Mouse (Mus musculus) neural tube, embryonic 12.5 days (tissue): ENCODE data around the gene Dpf3. TPM values are rescaled to one million over a fixed set of nuclear protein-coding genes. Genes with fewer than 3 reads are reported as not detected.

Source experiments
- ATAC-seq: fragments of 200-750 bp; cut with Nextera tagmentation; 2 replicates; pipeline ENCODE4 v1.8.0; 2017; ENCODE audit warnings: low read depth, mild to moderate bottlenecking, moderate TSS enrichment, moderate library complexity; ENCODE audit not compliant: low FRiP score
- H3K27ac ChIP-seq: fragments of 300-500 bp; sonication (generic); 2 replicates; pipeline ENCODE4 v1.5.1; 2016
- H3K27me3 ChIP-seq: fragments of 300-500 bp; sonication (generic); replicated peaks from 2 replicates; pipeline ENCODE4 v1.6.1; 2016; ENCODE audit warnings: mild to moderate bottlenecking
- H3K36me3 ChIP-seq: fragments of 300-500 bp; sonication (generic); 2 replicates; pipeline ENCODE4 v1.6.1; 2016; ENCODE audit warnings: mild to moderate bottlenecking
- H3K4me1 ChIP-seq: fragments of 300-500 bp; sonication (generic); 2 replicates; pipeline ENCODE4 v1.6.1; 2016
- H3K4me2 ChIP-seq: fragments of 300-500 bp; sonication (generic); replicated peaks from 2 replicates; pipeline ENCODE4 v1.6.1; 2016; ENCODE audit warnings: mild to moderate bottlenecking
- H3K4me3 ChIP-seq: fragments of 300-500 bp; sonication (generic); 2 replicates; pipeline ENCODE4 v1.5.1; 2016
- H3K9ac ChIP-seq: fragments of 300-500 bp; sonication (generic); 2 replicates; pipeline ENCODE4 v1.6.1; 2016; ENCODE audit warnings: mild to moderate bottlenecking
- H3K9me3 ChIP-seq: fragments of 300-500 bp; sonication (generic); 2 replicates; pipeline ENCODE4 v1.6.1; 2016; ENCODE audit warnings: mild to moderate bottlenecking
- WGBS: fragments of 180-500 bp; shearing (Covaris S2); methylation state at CpG from one replicate; pipeline ENCODE4 v1.1.7; 2016; 5-methylcytosine and 5-hydroxymethylcytosine counted together
- polyA plus RNA-seq: library from polyadenylated mRNA; unstranded; fragments of >200 nt; fragmentation: Nextera tagmentation; extraction: Ambion mirVana; gene quantifications from 2 replicates; pipeline ENCODE4 v1.2.1, GENCODE M21; 2016

Dpf3 gene
- polyA plus RNA-seq, 1 experiment from 2014 or later: 17.4 TPM

GRCm38 (mm10) chr12:83495961-83496282 lies 8.4 kb upstream of the Dpf3 start:
- Histone ChIP-seq H3K27ac (no peak overlapping the region), H3K9ac (no peak overlapping the region), H3K4me1 (no peaks in the 10 kb centered on the region), H3K27me3 (no peaks in the 10 kb centered on the region), H3K4me2 (no peak overlapping the region), H3K4me3 (no peak overlapping the region), H3K9me3 (peaks cover 7% of the 10 kb centered on the region; the same call in 1 of the 2 replicates), H3K36me3 (no peaks in the 10 kb centered on the region)
- no peak for ATAC-seq
- 69% methylated on average over 9 of the region's 9 CpGs for WGBS

- WGBS: 72% methylated on average over 4 of the region's 4 CpGs
- no peak overlapping the region for H3K4me3 ChIP-seq
- H3K27ac ChIP-seq: no peak overlapping the region
- H3K36me3 ChIP-seq: no peaks in the 10 kb centered on the region
- H3K4me1 ChIP-seq: no peaks in the 10 kb centered on the region
- peaks cover 7% of the 10 kb centered on the region; the same call in 1 of the 2 replicates for H3K9me3 ChIP-seq
- no peak overlapping the region for H3K9ac ChIP-seq
- no peak overlapping the region for H3K4me2 ChIP-seq
- H3K27me3 ChIP-seq: no peaks in the 10 kb centered on the region
- ATAC-seq: no peak
Observed at GRCm38 (mm10) chr12:83495248-83495960, 7.9 kb upstream of the Dpf3 start.

- Histone ChIP-seq H3K4me2 (no peak overlapping the region), H3K9me3 (peaks cover 7% of the 10 kb centered on the region; the same call in 1 of the 2 replicates), H3K27me3 (no peaks in the 10 kb centered on the region), H3K36me3 (no peaks in the 10 kb centered on the region), H3K27ac (no peak overlapping the region), H3K4me3 (no peak overlapping the region), H3K4me1 (no peaks in the 10 kb centered on the region), H3K9ac (no peak overlapping the region)
- WGBS: 87% methylated on average over 9 of the region's 9 CpGs
- no peak for ATAC-seq
Observed at GRCm38 (mm10) chr12:83494196-83494595, 6.7 kb upstream of the Dpf3 start.

- Histone ChIP-seq H3K27ac (no peak overlapping the region), H3K9ac (no peak overlapping the region), H3K9me3 (peaks cover 7% of the 10 kb centered on the region; the same call in 1 of the 2 replicates), H3K4me1 (peaks cover 13% of the 10 kb centered on the region), H3K4me3 (no peak overlapping the region), H3K4me2 (no peak overlapping the region), H3K27me3 (no peaks in the 10 kb centered on the region), H3K36me3 (no peaks in the 10 kb centered on the region)
- WGBS: 82% methylated on average over 3 of the region's 3 CpGs
- no peak for ATAC-seq
Observed at GRCm38 (mm10) chr12:83492808-83493207, 5.3 kb upstream of the Dpf3 start.

- Histone ChIP-seq H3K9ac (no peak overlapping the region), H3K36me3 (no peaks in the 10 kb centered on the region), H3K4me2 (no peak overlapping the region), H3K4me3 (no peak overlapping the region), H3K4me1 (peaks cover 13% of the 10 kb centered on the region), H3K9me3 (peaks cover 7% of the 10 kb centered on the region; the same call in 1 of the 2 replicates), H3K27ac (no peak overlapping the region), H3K27me3 (no peaks in the 10 kb centered on the region)
- WGBS: 33% methylated on average over 1 of the region's 1 CpGs
- ATAC-seq: no peak
Observed at GRCm38 (mm10) chr12:83491609-83492008, 4.1 kb upstream of the Dpf3 start.

- no peak for ATAC-seq
- Histone ChIP-seq H3K27me3 (no peaks in the 10 kb centered on the region), H3K27ac (no peak overlapping the region), H3K4me1 (peaks cover 24% of the 10 kb centered on the region), H3K9me3 (peaks cover 7% of the 10 kb centered on the region; the same call in 1 of the 2 replicates), H3K4me3 (no peak overlapping the region), H3K36me3 (no peaks in the 10 kb centered on the region), H3K4me2 (no peak overlapping the region), H3K9ac (no peak overlapping the region)
- WGBS: 45% methylated on average over 2 of the region's 2 CpGs
Observed at GRCm38 (mm10) chr12:83489748-83490147, 2.2 kb upstream of the Dpf3 start.

GRCm38 (mm10) chr12:83488211-83488941 lies 860 bp upstream of the Dpf3 start:
- Histone ChIP-seq H3K27ac (no peak overlapping the region), H3K9me3 (peaks cover 7% of the 10 kb centered on the region; the same call in 1 of the 2 replicates), H3K36me3 (no peaks in the 10 kb centered on the region), H3K9ac (0 out of 2 replicates have a peak overlapping the region, but pooled peaks have one; percentile 13), H3K27me3 (no peaks in the 10 kb centered on the region), H3K4me3 (peak overlapping the region; percentile 80), H3K4me1 (peaks cover 28% of the 10 kb centered on the region), H3K4me2 (peak overlapping the region; percentile 100)
- under 1% methylated on average over 29 of the region's 29 CpGs for WGBS
- ATAC-seq: no peak

- no peaks in the 10 kb centered on the region for H3K27me3 ChIP-seq
Observed at GRCm38 (mm10) chr12:83486671-83487461, 650 bp downstream of the Dpf3 start.

GRCm38 (mm10) chr12:83485911-83486670 lies 1.4 kb downstream of the Dpf3 start:
- Histone ChIP-seq H3K36me3 (no peaks in the 10 kb centered on the region), H3K4me2 (peak overlapping the region; percentile 100), H3K4me1 (peaks cover 28% of the 10 kb centered on the region), H3K27me3 (no peaks in the 10 kb centered on the region), H3K27ac (0 out of 2 replicates have a peak overlapping the region, but pooled peaks have one; percentile 70), H3K9me3 (peaks cover under 1% of the 10 kb centered on the region; the same call in 1 of the 2 replicates), H3K4me3 (peak overlapping the region; percentile 80), H3K9ac (peak overlapping the region; percentile 79)
- ATAC-seq: no peak
- under 1% methylated on average over 53 of the region's 53 CpGs for WGBS

More at GRCm38 (mm10) chr12:83486671-83487461, 650 bp downstream of the Dpf3 start:
- peak overlapping the region; percentile 79 for H3K9ac ChIP-seq
- under 1% methylated on average over 73 of the region's 73 CpGs for WGBS
- peak overlapping the region; percentile 70 for H3K27ac ChIP-seq
- H3K9me3 ChIP-seq: peaks cover 7% of the 10 kb centered on the region; the same call in 1 of the 2 replicates
- peak; percentile 79 for ATAC-seq
- H3K4me2 ChIP-seq: peak overlapping the region; percentile 100
- H3K36me3 ChIP-seq: no peaks in the 10 kb centered on the region
- peak overlapping the region; percentile 80 for H3K4me3 ChIP-seq
- peaks cover 28% of the 10 kb centered on the region for H3K4me1 ChIP-seq

- WGBS: under 1% methylated on average over 24 of the region's 24 CpGs
- peak overlapping the region; percentile 100 for H3K4me2 ChIP-seq
- no peaks in the 10 kb centered on the region for H3K36me3 ChIP-seq
- no peak overlapping the region for H3K27ac ChIP-seq
- no peaks in the 10 kb centered on the region for H3K27me3 ChIP-seq
- H3K4me1 ChIP-seq: peaks cover 28% of the 10 kb centered on the region
- H3K9ac ChIP-seq: peak overlapping the region; percentile 79
- ATAC-seq: no peak
- peak overlapping the region; percentile 80 for H3K4me3 ChIP-seq
- no peaks in the 10 kb centered on the region for H3K9me3 ChIP-seq
Observed at GRCm38 (mm10) chr12:83484855-83485745, 2.4 kb downstream of the Dpf3 start.

GRCm38 (mm10) chr12:83483653-83484052 lies 3.9 kb downstream of the Dpf3 start:
- H3K9ac ChIP-seq: no peak overlapping the region
- no peak overlapping the region for H3K4me3 ChIP-seq
- H3K27me3 ChIP-seq: no peaks in the 10 kb centered on the region
- no peaks in the 10 kb centered on the region for H3K36me3 ChIP-seq
- WGBS: 74% methylated on average over 5 of the region's 5 CpGs
- H3K4me2 ChIP-seq: no peak overlapping the region
- ATAC-seq: no peak
- peaks cover 23% of the 10 kb centered on the region for H3K4me1 ChIP-seq
- no peaks in the 10 kb centered on the region for H3K9me3 ChIP-seq
- H3K27ac ChIP-seq: no peak overlapping the region
